Mouse (Mus musculus) forebrain, postnatal 0 days (tissue): ENCODE measurements around the gene Adamts2. TPM values are rescaled to one million over a fixed set of nuclear protein-coding genes. Genes with fewer than 3 reads are reported as not detected.

Source experiments
- ATAC-seq: fragments of 200-750 bp; cut with Nextera tagmentation; 2 replicates; pipeline ENCODE4 v1.8.0; 2017; ENCODE audit warnings: mild to moderate bottlenecking, moderate library complexity
- DNase-seq: peaks from one replicate; pipeline ENCODE4 v3.0.0-alpha.2; 2015
- H3K27ac ChIP-seq: fragments of 300-500 bp; sonication (generic); 2 replicates; pipeline ENCODE4 v1.5.1; 2014; ENCODE audit warnings: low read depth, mild to moderate bottlenecking, antibody characterized with exemption, low read length, moderate library complexity, mixed read lengths
- H3K27me3 ChIP-seq: fragments of 300-500 bp; sonication (generic); 2 replicates; pipeline ENCODE4 v1.6.1; 2014; ENCODE audit warnings: mild to moderate bottlenecking, low read length, mixed read lengths; ENCODE audit not compliant: insufficient read depth
- H3K36me3 ChIP-seq: fragments of 300-500 bp; sonication (generic); 2 replicates; pipeline ENCODE4 v1.6.1; 2014; ENCODE audit warnings: mild to moderate bottlenecking, moderate library complexity; ENCODE audit not compliant: insufficient read depth
- H3K4me1 ChIP-seq: fragments of 300-500 bp; sonication (generic); 2 replicates; pipeline ENCODE4 v1.6.1; 2014; ENCODE audit warnings: antibody characterized with exemption; ENCODE audit not compliant: insufficient read depth
- H3K4me2 ChIP-seq: fragments of 300-500 bp; sonication (generic); 2 replicates; pipeline ENCODE4 v1.6.1; 2014; ENCODE audit warnings: low read depth, mild to moderate bottlenecking, moderate library complexity
- H3K4me3 ChIP-seq: fragments of 300-500 bp; sonication (generic); 2 replicates; pipeline ENCODE4 v1.5.1; 2014; ENCODE audit warnings: low read depth, low read length, mixed read lengths
- H3K9ac ChIP-seq: fragments of 300-500 bp; sonication (generic); 2 replicates; pipeline ENCODE4 v1.6.1; 2014; ENCODE audit warnings: mild to moderate bottlenecking
- H3K9me3 ChIP-seq: fragments of 300-500 bp; sonication (generic); 2 replicates; pipeline ENCODE4 v1.6.1; 2016; ENCODE audit warnings: low read length
- CTCF ChIP-seq: sonication (generic); IDR thresholded peaks from 2 replicates; pipeline ENCODE4 v1.5.1; 2016; ENCODE audit warnings: antibody characterized with exemption, control low read depth, low read depth
- WGBS: fragments of 180-500 bp; shearing (Covaris S2); extraction: QIAGEN DNeasy Blood & Tissue Kit; methylation state at CpG from one replicate; pipeline ENCODE4 v1.1.7; 2014; 5-methylcytosine and 5-hydroxymethylcytosine counted together
- polyA plus RNA-seq: library from polyadenylated mRNA; unstranded; fragments of >200 nt; fragmentation: Nextera tagmentation; extraction: Ambion mirVana; gene quantifications from 2 replicates; pipeline ENCODE4 v1.2.1, GENCODE M21; 2015
- total RNA-seq: library from RNA; depleted of rRNA; stranded (reverse); fragments of >200 nt; gene quantifications from 2 replicates; pipeline ENCODE4 v1.2.3, GENCODE M21; 2014

The Adamts2 gene
- total and polyA plus RNA-seq, 2 experiments from 2014 or later, result 4.4 to 13.1 TPM

- ATAC-seq, result no peak
- Histone ChIP-seq H3K9me3 (0 out of 2 replicates have a peak, but pooled peaks cover 4% of the 10 kb centered on the region), H3K4me1 (no peaks in the 10 kb centered on the region), H3K4me3 (no peak overlapping the region), H3K4me2 (no peak overlapping the region), H3K36me3 (no peaks in the 10 kb centered on the region), H3K27ac (no peak overlapping the region), H3K27me3 (no peaks in the 10 kb centered on the region), H3K9ac (no peak overlapping the region)
- 81% methylated on average over 9 of the region's 9 CpGs for WGBS
- no peak for TF ChIP-seq CTCF
- no peak for DNase-seq
Observed at GRCm38 (mm10) chr11:50653746-50654431, 52.0 kb downstream of the Adamts2 start.

DNA sequence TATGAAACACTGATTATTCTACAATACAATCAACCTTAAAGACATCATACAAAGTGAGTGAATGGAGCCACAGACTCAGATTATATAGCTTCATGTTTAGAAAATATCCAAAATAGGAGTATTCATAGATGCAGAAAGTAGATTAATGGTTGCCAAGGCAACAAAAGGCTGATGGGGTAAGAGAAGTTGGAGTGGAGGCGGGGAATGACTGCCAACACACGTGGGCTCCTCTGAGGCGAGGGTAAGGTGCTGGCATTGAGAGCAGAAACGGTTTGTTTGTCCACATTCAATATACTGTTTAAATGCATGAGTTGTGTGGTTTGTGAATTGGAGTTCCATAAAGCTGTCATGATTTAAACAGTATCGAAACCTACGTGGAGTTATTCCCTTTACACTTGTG, 56.9 kb downstream of the Adamts2 start:
- Histone ChIP-seq H3K4me3 (no peak overlapping the region), H3K4me2 (no peak overlapping the region), H3K9ac (no peak overlapping the region), H3K27me3 (no peaks in the 10 kb centered on the region), H3K9me3 (no peaks in the 10 kb centered on the region), H3K4me1 (no peaks in the 10 kb centered on the region), H3K36me3 (no peaks in the 10 kb centered on the region), H3K27ac (no peak overlapping the region)
- ATAC-seq (peak; percentile 60; the same call in 1 of the 2 replicates), DNase-seq (peak; percentile 33)
- TF ChIP-seq CTCF, result no peak
- 36% methylated on average over 6 of the region's 6 CpGs for WGBS

GRCm38 (mm10) chr11:50662176-50662575, 60.3 kb downstream of the Adamts2 start:
- H3K4me1 ChIP-seq, result no peaks in the 10 kb centered on the region
- no peak overlapping the region for H3K4me2 ChIP-seq
- no peaks in the 10 kb centered on the region for H3K36me3 ChIP-seq
- H3K9ac ChIP-seq, result no peak overlapping the region
- H3K27ac ChIP-seq, result no peak overlapping the region
- no peaks in the 10 kb centered on the region for H3K9me3 ChIP-seq
- WGBS, result 87% methylated on average over 3 of the region's 3 CpGs
- H3K27me3 ChIP-seq, result no peaks in the 10 kb centered on the region
- no peak for TF ChIP-seq CTCF
- H3K4me3 ChIP-seq, result no peak overlapping the region
- no peak for DNase-seq
- no peak for ATAC-seq

- Histone ChIP-seq H3K4me2 (no peak overlapping the region), H3K36me3 (no peaks in the 10 kb centered on the region), H3K27me3 (no peaks in the 10 kb centered on the region), H3K4me3 (no peak overlapping the region), H3K4me1 (no peaks in the 10 kb centered on the region), H3K27ac (no peak overlapping the region), H3K9ac (no peak overlapping the region), H3K9me3 (no peaks in the 10 kb centered on the region)
- DNase-seq (no peak), ATAC-seq (no peak)
- TF ChIP-seq CTCF, result no peak
- 82% methylated on average over 4 of the region's 4 CpGs for WGBS
Observed at GRCm38 (mm10) chr11:50664826-50665225, 62.9 kb downstream of the Adamts2 start.

- H3K36me3 ChIP-seq, result no peaks in the 10 kb centered on the region
- ATAC-seq (peak; percentile 53), DNase-seq (peak; percentile 62)
- no peak overlapping the region for H3K4me3 ChIP-seq
- TF ChIP-seq CTCF, result no peak
- H3K4me1 ChIP-seq, result no peaks in the 10 kb centered on the region
- 65% methylated on average over 9 of the region's 9 CpGs for WGBS
- no peak overlapping the region for H3K27ac ChIP-seq
- H3K27me3 ChIP-seq, result no peaks in the 10 kb centered on the region
- no peaks in the 10 kb centered on the region for H3K9me3 ChIP-seq
- H3K9ac ChIP-seq, result no peak overlapping the region
- H3K4me2 ChIP-seq, result no peak overlapping the region
Observed at GRCm38 (mm10) chr11:50669542-50670362, 67.9 kb downstream of the Adamts2 start.

- no peaks in the 10 kb centered on the region for H3K9me3 ChIP-seq
- H3K36me3 ChIP-seq, result no peaks in the 10 kb centered on the region
- no peak for TF ChIP-seq CTCF
- WGBS, result 61% methylated on average over 5 of the region's 5 CpGs
- no peaks in the 10 kb centered on the region for H3K4me1 ChIP-seq
- no peak overlapping the region for H3K4me2 ChIP-seq
- no peak overlapping the region for H3K4me3 ChIP-seq
- no peaks in the 10 kb centered on the region for H3K27me3 ChIP-seq
- H3K9ac ChIP-seq, result no peak overlapping the region
- DNase-seq, result no peak
- no peak for ATAC-seq
- no peak overlapping the region for H3K27ac ChIP-seq
Observed at GRCm38 (mm10) chr11:50670363-50670725, 68.5 kb downstream of the Adamts2 start.

- DNase-seq (no peak), ATAC-seq (no peak)
- H3K27me3 ChIP-seq, result no peaks in the 10 kb centered on the region
- H3K36me3 ChIP-seq, result no peaks in the 10 kb centered on the region
- H3K4me3 ChIP-seq, result no peak overlapping the region
- H3K27ac ChIP-seq, result no peak overlapping the region
- H3K9ac ChIP-seq, result no peak overlapping the region
- no peaks in the 10 kb centered on the region for H3K4me1 ChIP-seq
- H3K4me2 ChIP-seq, result no peak overlapping the region
- H3K9me3 ChIP-seq, result no peaks in the 10 kb centered on the region
- 94% methylated on average over 1 of the region's 1 CpGs for WGBS
- no peak for TF ChIP-seq CTCF
Observed at GRCm38 (mm10) chr11:50670881-50671280, 69.0 kb downstream of the Adamts2 start.
